1 mouse cellular context compared by ENCODE assay signal in the genomic region with DNA sequence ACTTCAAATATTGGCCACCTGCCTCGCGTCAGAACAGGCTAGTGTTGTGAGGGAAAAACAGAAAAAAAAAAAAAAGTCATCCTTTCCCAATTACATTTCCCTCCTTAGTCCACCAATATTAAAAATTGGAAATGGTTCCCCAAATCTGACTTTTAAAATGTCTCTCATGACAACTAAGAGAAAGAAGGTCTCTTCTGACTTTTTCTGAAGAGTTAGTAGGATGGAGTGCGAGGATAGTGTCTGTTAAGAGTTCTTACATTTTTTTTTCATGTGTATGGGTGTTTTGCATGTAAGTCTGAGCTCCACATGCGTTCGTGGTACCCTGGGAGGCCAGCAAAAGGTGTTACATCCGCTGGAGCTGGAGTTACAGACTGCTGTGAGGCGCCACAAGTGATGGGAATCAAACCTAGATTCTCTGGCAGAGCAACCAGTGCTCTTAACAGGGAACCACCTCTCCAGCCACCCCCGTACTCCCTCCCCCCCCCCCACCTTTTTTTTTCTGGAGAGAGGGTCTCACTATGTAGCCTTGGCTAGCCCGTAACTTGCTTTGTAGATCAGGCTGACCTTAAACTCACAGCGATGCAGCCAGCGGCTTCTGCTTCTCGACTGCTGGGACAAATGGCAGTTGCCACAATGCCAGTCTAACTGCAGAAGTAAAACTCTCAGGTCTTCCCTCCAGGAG.
TF ChIP-seq lines count a peak whose summit lies in the region.

No protein-coding gene starts in this region.

TF ChIP-seq in CH12.LX, 34 proteins besides CTCF, POLR2A, EP300 and RAD21 (continued from another document):
- TF ChIP-seq BHLHE40 (IDR thresholded peaks at IDR 0.05; ENCODE audit: low read depth, low read length): 0 out of 2 replicates have a peak, but pooled peaks have one; percentile 33
- no peak for TF ChIP-seq PAX5 (IDR thresholded peaks at IDR 0.05; ENCODE audit: low read length)
- TF ChIP-seq CHD2 (IDR thresholded peaks at IDR 0.05; ENCODE audit: low read length): no peak
- no peak for TF ChIP-seq ZC3H11A (IDR thresholded peaks at IDR 0.05; ENCODE audit: low read depth, low read length)
- TF ChIP-seq UBTF (IDR thresholded peaks at IDR 0.05; ENCODE audit: low read depth, low read length): no peak
- TF ChIP-seq TBP (conservative IDR thresholded peaks at IDR 0.05; ENCODE audit: low read depth, low read length): no peak
- TF ChIP-seq POLR2AphosphoS2 (IDR thresholded peaks at IDR 0.05; ENCODE audit: low read depth, low read length): no peak
- TF ChIP-seq ZKSCAN1 (IDR thresholded peaks at IDR 0.05; ENCODE audit: borderline replicate concordance, low read depth, low read length): no peak
- 0 out of 2 replicates have a peak, but pooled peaks have one; percentile 5 for TF ChIP-seq MXI1 (IDR thresholded peaks at IDR 0.05; ENCODE audit: low read depth, low read length)
- no peak for TF ChIP-seq MAFK (IDR thresholded peaks at IDR 0.05; ENCODE audit: insufficient replicate concordance, low read length)
- no peak for TF ChIP-seq E2F4 (IDR thresholded peaks at IDR 0.05; ENCODE audit: insufficient replicate concordance, low read depth, low read length)
- no peak; the same call in 1 of the 2 replicates for TF ChIP-seq SMC3 (IDR thresholded peaks at IDR 0.05; ENCODE audit: low read depth, low read length)
